In genomic region chr1:51915051-51915575, GRCm38 (mm10) we compare ENCODE assay signal across 7 mouse cellular contexts. TPM values are rescaled to one million over a fixed set of nuclear protein-coding genes. Genes with fewer than 3 reads are reported as not detected.
A peak's percentile ranks its signal among the peaks of the same experiment; 100 is the strongest.
DNase-seq lines count a peak whose midpoint lies in the region; ATAC-seq lines count a peak whose summit lies in the region.

No protein-coding gene starts in this region.

- H3K9me3 ChIP-seq in hindbrain, embryonic 16.5 days (ENCODE audit: control insufficient read depth, low read length): no peaks in the 10 kb centered on the region
- H3K9me3 ChIP-seq in limb, embryonic 13.5 days: peaks cover 3% of the 10 kb centered on the region; the same call in 1 of the 2 replicates
- H3K9me3 ChIP-seq in midbrain, embryonic 12.5 days: no peaks in the 10 kb centered on the region

- peaks cover 9% of the 10 kb centered on the region for H3K4me1 ChIP-seq in hindbrain, embryonic 16.5 days (ENCODE audit: control insufficient read depth, insufficient read depth, low read depth, low read length)
- peaks cover 32% of the 10 kb centered on the region for H3K4me1 ChIP-seq in limb, embryonic 13.5 days
- H3K4me1 ChIP-seq in midbrain, embryonic 12.5 days: peaks cover 21% of the 10 kb centered on the region

- no peaks in the 10 kb centered on the region for H3K27me3 ChIP-seq in hindbrain, embryonic 16.5 days (replicated peaks; ENCODE audit: control insufficient read depth, insufficient read depth, low read length)
- H3K27me3 ChIP-seq in limb, embryonic 13.5 days: peaks cover 5% of the 10 kb centered on the region; the same call in 1 of the 2 replicates
- H3K27me3 ChIP-seq in midbrain, embryonic 12.5 days: peaks cover 10% of the 10 kb centered on the region

- H3K4me2 ChIP-seq in hindbrain, embryonic 16.5 days (ENCODE audit: low read length): peak overlapping the region; percentile 73
- H3K4me2 ChIP-seq in limb, embryonic 13.5 days (replicated peaks): peak overlapping the region; percentile 67
- peak overlapping the region; percentile 63 for H3K4me2 ChIP-seq in midbrain, embryonic 12.5 days (replicated peaks)

- peak; percentile 68 for ATAC-seq in hindbrain, embryonic 16.5 days
- ATAC-seq in limb, embryonic 13.5 days (ENCODE audit: low FRiP score, low read depth): peak; percentile 89
- ATAC-seq in midbrain, embryonic 12.5 days (ENCODE audit: low FRiP score, low read depth): peak; percentile 90

- peak; percentile 91 for DNase-seq in ZHBTc4 (ENCODE audit: low read depth, low spot score)
- peak; percentile 81 to 86 for DNase-seq in cerebellum, postnatal 10 days
- DNase-seq in gastrocnemius, postnatal 10 days: peak; percentile 74
- peak; percentile 30 to 66 for DNase-seq in spleen, postnatal 4 days (ENCODE audit: low spot score in 2 of 2)

- no peaks in the 10 kb centered on the region for H3K36me3 ChIP-seq in hindbrain, embryonic 16.5 days (ENCODE audit: control insufficient read depth, insufficient read depth, low read length)
- peaks cover 3% of the 10 kb centered on the region; the same call in 1 of the 2 replicates for H3K36me3 ChIP-seq in limb, embryonic 13.5 days
- no peaks in the 10 kb centered on the region for H3K36me3 ChIP-seq in midbrain, embryonic 12.5 days

- peak overlapping the region; percentile 83 for H3K27ac ChIP-seq in hindbrain, embryonic 16.5 days (ENCODE audit: low read depth, low read length)
- H3K27ac ChIP-seq in limb, embryonic 13.5 days: peak overlapping the region; percentile 95
- H3K27ac ChIP-seq in midbrain, embryonic 12.5 days (replicated peaks): peak overlapping the region; percentile 93

- WGBS in hindbrain, embryonic 16.5 days: under 1% methylated on average over 32 of the region's 33 CpGs
- WGBS in limb, embryonic 13.5 days: under 1% methylated on average over 33 of the region's 33 CpGs
- under 1% methylated on average over 33 of the region's 33 CpGs for WGBS in midbrain, embryonic 12.5 days

- peak overlapping the region; percentile 84 for H3K4me3 ChIP-seq in hindbrain, embryonic 16.5 days (ENCODE audit: low read length)
- H3K4me3 ChIP-seq in limb, embryonic 13.5 days: peak overlapping the region; percentile 81
- H3K4me3 ChIP-seq in midbrain, embryonic 12.5 days: peak overlapping the region; percentile 83

- peak overlapping the region; percentile 86 for H3K9ac ChIP-seq in hindbrain, embryonic 16.5 days (ENCODE audit: low read depth, low read length)
- H3K9ac ChIP-seq in limb, embryonic 13.5 days: peak overlapping the region; percentile 96
- H3K9ac ChIP-seq in midbrain, embryonic 12.5 days (replicated peaks): peak overlapping the region; percentile 91

RNA-seq across cellular contexts. Expression of gene Myo1b, which starts 0.8 kb away (rescaled TPM):
- 10 to 100 TPM; 32.1 to 50.0 TPM for total RNA-seq in gastrocnemius, postnatal 10 days (2021)
- polyA plus RNA-seq in hindbrain, embryonic 16.5 days (2015; fragmentation: Nextera tagmentation; extraction: Ambion mirVana): 43.2 and 53.8 TPM in 2 replicates
- polyA plus RNA-seq in limb, embryonic 13.5 days (2015; fragmentation: Nextera tagmentation; extraction: Ambion mirVana): 104 and 106 TPM in 2 replicates
- polyA plus RNA-seq in midbrain, embryonic 12.5 days (2016; fragmentation: Nextera tagmentation; extraction: Ambion mirVana): 111 and 115 TPM in 2 replicates

Comparison
In these comparisons a context has a peak if more than half of its experiments do, and no peak if none do; other contexts are left out.
1. Peak in every context shown above with its lines: DNase-seq, ATAC-seq, H3K4me3 ChIP-seq and H3K27ac ChIP-seq.